Mouse (Mus musculus) heart, embryonic 13.5 days (tissue): ENCODE results near the gene Spats2l. TPM values are rescaled to one million over a fixed set of nuclear protein-coding genes. Genes with fewer than 3 reads are reported as not detected.

Experiments
- ATAC-seq: fragments of 200-750 bp; cut with Nextera tagmentation; 2 replicates; pipeline ENCODE4 v1.8.0; 2017; ENCODE audit warnings: moderate TSS enrichment; ENCODE audit not compliant: insufficient number of reproducible peaks, low FRiP score, low TSS enrichment; ENCODE audit errors: extremely low read depth
- H3K27ac ChIP-seq: fragments of 300-500 bp; sonication (generic); replicated peaks from 2 replicates; pipeline ENCODE4 v1.5.1; 2015; ENCODE audit warnings: moderate library complexity, mild to moderate bottlenecking, inconsistent platforms
- H3K27me3 ChIP-seq: fragments of 300-500 bp; sonication (generic); replicated peaks from 2 replicates; pipeline ENCODE4 v1.6.1; 2015; ENCODE audit warnings: mild to moderate bottlenecking, inconsistent platforms
- H3K36me3 ChIP-seq: fragments of 300-500 bp; sonication (generic); 2 replicates; pipeline ENCODE4 v1.6.1; 2015; ENCODE audit warnings: mild to moderate bottlenecking, inconsistent platforms
- H3K4me1 ChIP-seq: fragments of 300-500 bp; sonication (generic); 2 replicates; pipeline ENCODE4 v1.6.1; 2015; ENCODE audit warnings: inconsistent platforms
- H3K4me2 ChIP-seq: fragments of 300-500 bp; sonication (generic); 2 replicates; pipeline ENCODE4 v1.6.1; 2015; ENCODE audit warnings: inconsistent platforms, mild to moderate bottlenecking, moderate library complexity
- H3K4me3 ChIP-seq: fragments of 300-500 bp; sonication (generic); 2 replicates; pipeline ENCODE4 v1.5.1; 2015; ENCODE audit warnings: moderate library complexity, mild to moderate bottlenecking, inconsistent platforms
- H3K9ac ChIP-seq: fragments of 300-500 bp; sonication (generic); 2 replicates; pipeline ENCODE4 v1.6.1; 2015; ENCODE audit warnings: inconsistent platforms, mild to moderate bottlenecking, moderate library complexity
- H3K9me3 ChIP-seq: fragments of 300-500 bp; sonication (generic); 2 replicates; pipeline ENCODE4 v1.6.1; 2016; ENCODE audit warnings: inconsistent platforms
- WGBS: fragments of 180-500 bp; shearing (Covaris S2); methylation state at CpG from one replicate; pipeline ENCODE4 v1.1.7; 2015; ENCODE audit warnings: mixed read lengths; 5-methylcytosine and 5-hydroxymethylcytosine counted together
- polyA plus RNA-seq: library from polyadenylated mRNA; unstranded; fragments of >200 nt; fragmentation: Nextera tagmentation; extraction: Ambion mirVana; gene quantifications from 2 replicates; pipeline ENCODE4 v1.2.1, GENCODE M21; 2015

Spats2l gene
- polyA plus RNA-seq, 1 experiment from 2014 or later, result 52.1 TPM

DNA sequence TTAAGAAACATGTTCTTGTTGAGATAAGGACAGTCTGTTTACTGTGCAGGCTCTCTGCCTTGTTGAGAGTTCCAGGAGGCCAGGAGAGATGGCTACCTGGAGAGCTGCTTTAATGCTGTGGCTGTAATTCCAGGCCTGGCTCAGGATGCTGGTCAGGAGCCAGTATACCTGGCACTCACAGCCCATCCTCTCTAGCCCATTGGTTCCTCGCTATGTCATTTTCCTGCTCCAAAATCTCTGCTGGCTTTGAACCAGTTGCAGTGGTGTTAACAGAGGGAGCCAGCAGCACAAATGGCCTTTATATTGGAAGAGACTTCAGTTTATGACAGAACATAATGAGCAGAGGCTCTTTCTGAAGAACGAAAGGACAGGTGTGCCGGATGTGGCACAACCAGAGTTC, 127.5 kb downstream of the Spats2l start:
- Histone ChIP-seq H3K36me3 (peaks cover 37% of the 10 kb centered on the region), H3K9me3 (no peaks in the 10 kb centered on the region), H3K27me3 (no peaks in the 10 kb centered on the region), H3K4me2 (no peak overlapping the region), H3K4me1 (peaks cover 13% of the 10 kb centered on the region), H3K27ac (no peak overlapping the region), H3K4me3 (no peak overlapping the region), H3K9ac (no peak overlapping the region)
- 88% methylated on average over 3 of the region's 3 CpGs for WGBS
- no peak for ATAC-seq

DNA sequence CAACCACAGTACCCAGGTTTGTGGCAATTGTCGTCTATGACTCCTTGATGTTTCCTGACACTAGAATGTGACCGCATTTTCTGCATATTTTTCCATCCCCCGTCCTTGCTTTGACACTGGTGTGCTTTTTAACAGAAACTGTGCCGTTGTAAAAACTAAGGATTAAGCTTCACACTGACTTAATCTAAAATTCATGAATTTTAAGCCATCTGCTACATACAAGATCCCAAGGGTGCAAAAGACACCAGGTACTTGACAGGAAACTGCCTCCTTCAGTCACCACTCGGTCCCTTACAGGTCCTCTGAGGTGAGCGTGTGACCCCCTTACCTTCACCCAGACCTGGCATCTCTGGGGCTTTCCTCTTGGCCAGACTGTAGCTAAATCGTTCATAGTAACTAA, 129.8 kb downstream of the Spats2l start:
- WGBS, result 71% methylated on average over 7 of the region's 7 CpGs
- Histone ChIP-seq H3K27ac (no peak overlapping the region), H3K9me3 (no peaks in the 10 kb centered on the region), H3K27me3 (no peaks in the 10 kb centered on the region), H3K4me1 (peaks cover 13% of the 10 kb centered on the region), H3K9ac (no peak overlapping the region), H3K4me2 (no peak overlapping the region), H3K36me3 (peaks cover 51% of the 10 kb centered on the region), H3K4me3 (no peak overlapping the region)
- no peak for ATAC-seq

DNA sequence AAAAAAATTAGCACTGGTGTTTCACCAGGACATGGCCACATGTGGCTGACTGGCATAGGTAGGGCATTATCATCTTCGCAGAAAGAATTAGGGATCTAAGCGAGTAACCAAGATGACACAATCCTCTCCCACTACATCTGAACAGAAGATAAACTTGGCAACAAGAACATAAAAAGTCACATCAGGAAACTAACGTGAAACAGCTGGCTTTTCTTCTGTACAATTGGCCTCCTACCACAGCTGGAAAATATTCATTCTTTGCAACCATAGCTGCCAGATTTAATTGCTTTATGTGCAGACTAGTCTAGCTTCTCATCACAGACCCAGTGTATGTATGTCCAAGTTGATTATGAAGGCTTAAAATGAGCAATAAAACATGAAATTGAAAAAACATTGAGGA, 131.9 kb downstream of the Spats2l start:
- ATAC-seq, result no peak
- Histone ChIP-seq H3K27me3 (no peaks in the 10 kb centered on the region), H3K9me3 (no peaks in the 10 kb centered on the region), H3K4me3 (no peak overlapping the region), H3K4me2 (no peak overlapping the region), H3K27ac (peak overlapping the region; percentile 8; the same call in 1 of the 2 replicates), H3K4me1 (peaks cover 13% of the 10 kb centered on the region), H3K36me3 (peaks cover 49% of the 10 kb centered on the region), H3K9ac (no peak overlapping the region)
- WGBS, result 61% methylated on average over 3 of the region's 3 CpGs

DNA sequence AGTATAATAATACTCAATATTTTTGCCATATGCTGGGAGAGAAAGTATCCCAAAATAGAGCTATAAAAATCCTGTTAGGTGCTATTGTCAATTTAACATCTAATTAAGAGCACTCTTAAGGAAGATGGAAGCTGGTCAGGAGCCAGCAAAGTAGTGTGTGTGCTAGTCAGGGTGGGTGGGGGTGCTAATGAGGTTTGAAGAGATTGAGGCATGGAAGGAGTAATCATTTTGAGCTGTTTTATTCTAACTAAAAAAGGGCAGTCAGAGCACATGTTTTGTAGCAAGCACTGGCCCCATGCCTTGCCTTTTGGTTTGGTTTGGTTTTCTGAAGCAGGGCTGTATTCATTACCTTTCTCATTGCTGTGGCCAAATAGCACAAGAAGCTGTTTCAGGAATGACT, 132.3 kb downstream of the Spats2l start:
- Histone ChIP-seq H3K36me3 (peaks cover 48% of the 10 kb centered on the region), H3K4me1 (peaks cover 13% of the 10 kb centered on the region), H3K4me2 (no peak overlapping the region), H3K9ac (no peak overlapping the region), H3K4me3 (no peak overlapping the region), H3K27ac (no peak overlapping the region), H3K9me3 (no peaks in the 10 kb centered on the region), H3K27me3 (no peaks in the 10 kb centered on the region)
- no peak for ATAC-seq

DNA sequence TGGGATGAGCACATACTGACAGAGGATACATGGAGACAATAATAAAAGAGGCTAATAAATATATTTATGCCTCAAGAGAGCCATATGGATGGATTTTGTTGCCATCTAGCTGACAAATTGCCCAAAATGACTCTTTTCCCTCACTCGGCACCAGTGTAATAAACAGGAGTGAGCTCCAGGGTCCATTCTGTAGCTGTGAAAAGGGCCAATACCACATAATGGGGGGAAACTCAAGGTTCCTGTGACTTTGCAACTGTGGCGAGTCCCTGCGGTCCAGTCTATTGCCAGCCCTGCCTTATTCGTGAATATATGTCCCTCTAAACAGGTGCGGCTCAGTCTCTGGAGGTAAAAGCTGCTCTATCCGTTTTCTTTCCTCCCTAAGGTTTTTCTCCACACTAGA, 137.6 kb downstream of the Spats2l start:
- no peak for ATAC-seq
- H3K27me3 ChIP-seq, result no peaks in the 10 kb centered on the region
- peaks cover 25% of the 10 kb centered on the region for H3K36me3 ChIP-seq
- H3K9ac ChIP-seq, result no peak overlapping the region
- WGBS, result 86% methylated on average over 6 of the region's 6 CpGs
- no peaks in the 10 kb centered on the region for H3K4me1 ChIP-seq
- no peak overlapping the region for H3K4me3 ChIP-seq
- H3K4me2 ChIP-seq, result no peak overlapping the region
- H3K9me3 ChIP-seq, result no peaks in the 10 kb centered on the region
- H3K27ac ChIP-seq, result no peak overlapping the region

DNA sequence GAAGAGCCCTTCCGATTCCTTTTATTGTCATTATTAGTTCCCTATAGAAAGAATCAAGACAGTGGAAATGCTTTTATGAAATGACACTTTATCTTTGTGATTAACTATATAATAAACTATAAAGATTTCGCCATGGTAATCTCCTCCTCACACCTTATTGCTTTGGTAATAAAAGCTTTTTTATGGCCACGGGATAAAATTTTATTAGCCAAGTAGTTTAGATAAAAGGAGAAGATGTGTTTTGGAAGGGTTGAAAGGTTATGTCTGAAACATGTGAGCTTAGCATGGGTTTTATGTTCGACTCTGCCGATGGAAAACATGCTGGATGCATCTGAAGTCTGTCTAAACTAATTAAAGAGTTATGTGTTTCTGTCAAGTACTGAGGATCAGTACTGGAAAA, 143.4 kb downstream of the Spats2l start:
- no peaks in the 10 kb centered on the region for H3K4me1 ChIP-seq
- no peak overlapping the region for H3K27ac ChIP-seq
- no peak for ATAC-seq
- no peak overlapping the region for H3K4me3 ChIP-seq
- no peak overlapping the region for H3K4me2 ChIP-seq
- H3K27me3 ChIP-seq, result no peaks in the 10 kb centered on the region
- H3K9me3 ChIP-seq, result no peaks in the 10 kb centered on the region
- H3K9ac ChIP-seq, result no peak overlapping the region
- WGBS, result 82% methylated on average over 5 of the region's 5 CpGs
- H3K36me3 ChIP-seq, result peaks cover 4% of the 10 kb centered on the region; the same call in 1 of the 2 replicates

DNA sequence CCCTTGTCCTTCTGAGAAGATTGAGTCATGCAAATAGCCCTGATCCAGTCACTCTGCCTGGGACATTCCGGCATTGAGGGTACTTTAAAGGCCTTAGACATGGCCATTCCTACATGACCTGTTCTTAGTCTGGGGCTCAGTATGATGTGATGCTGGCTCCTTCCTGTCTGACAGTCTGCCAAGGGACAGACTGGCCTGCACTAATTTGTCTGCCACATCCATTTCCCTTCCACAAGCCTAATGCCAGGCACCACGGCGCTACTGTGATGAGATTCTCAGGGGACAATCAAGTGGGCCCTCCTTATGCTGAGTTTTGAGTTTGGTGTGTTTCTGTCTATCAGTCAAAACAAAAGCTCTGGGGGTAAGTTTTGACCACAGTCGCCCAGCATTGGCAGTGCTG, 144.6 kb downstream of the Spats2l start:
- WGBS, result 75% methylated on average over 4 of the region's 4 CpGs
- ATAC-seq, result no peak
- no peaks in the 10 kb centered on the region for H3K4me1 ChIP-seq

DNA sequence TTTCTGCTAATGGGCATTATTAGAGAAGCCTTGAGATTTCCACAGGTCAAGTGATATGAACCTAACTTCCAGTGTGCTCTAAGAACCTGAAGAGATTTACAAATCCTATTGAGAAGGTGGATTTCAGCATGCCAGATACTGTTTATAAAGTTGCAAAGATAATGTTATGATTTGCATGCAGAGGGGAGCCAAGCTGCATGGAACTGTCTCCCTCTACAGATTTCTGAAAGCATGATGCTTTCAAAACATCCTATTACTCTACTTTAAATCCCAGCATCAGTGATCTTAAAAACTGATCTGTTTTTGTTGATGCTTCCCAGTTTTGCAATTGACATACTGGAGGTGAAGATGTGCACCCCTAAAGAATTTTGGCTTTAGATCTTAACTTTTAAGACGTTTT, 160.3 kb downstream of the Spats2l start:
- Histone ChIP-seq H3K4me1 (no peaks in the 10 kb centered on the region), H3K4me3 (no peak overlapping the region), H3K9ac (no peak overlapping the region), H3K27ac (no peak overlapping the region), H3K27me3 (no peaks in the 10 kb centered on the region), H3K4me2 (no peak overlapping the region), H3K36me3 (peaks cover 17% of the 10 kb centered on the region), H3K9me3 (no peaks in the 10 kb centered on the region)
- 60% methylated on average over 1 of the region's 1 CpGs for WGBS
- no peak for ATAC-seq

More for the DNA sequence above, 144.6 kb downstream of the Spats2l start:
- Histone ChIP-seq H3K27ac (no peak overlapping the region), H3K4me3 (no peak overlapping the region), H3K9ac (no peak overlapping the region), H3K36me3 (peaks cover 5% of the 10 kb centered on the region), H3K4me2 (no peak overlapping the region), H3K9me3 (no peaks in the 10 kb centered on the region), H3K27me3 (no peaks in the 10 kb centered on the region)

DNA sequence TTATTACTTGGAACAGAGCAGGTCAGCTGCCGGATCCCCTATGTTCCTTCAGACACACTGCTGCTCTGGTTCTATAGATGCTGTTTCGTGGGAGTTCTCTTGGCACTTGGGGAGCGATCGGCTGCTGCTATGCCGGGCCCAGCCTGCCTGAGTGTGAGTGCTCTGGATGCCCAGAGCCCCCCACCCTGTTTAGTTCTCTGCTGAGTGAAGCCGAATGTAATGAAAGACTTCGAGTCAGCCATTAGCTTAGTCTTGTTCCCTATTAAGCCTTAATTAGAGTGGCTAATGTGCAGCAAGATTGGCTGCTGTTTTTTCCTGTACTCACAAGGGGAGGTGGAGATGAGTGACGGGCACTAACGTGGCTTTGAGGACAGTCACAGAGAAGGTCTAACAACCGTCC, 166.7 kb downstream of the Spats2l start:
- Histone ChIP-seq H3K4me3 (no peak overlapping the region), H3K27ac (no peak overlapping the region), H3K9ac (no peak overlapping the region), H3K36me3 (peaks cover 61% of the 10 kb centered on the region), H3K9me3 (no peaks in the 10 kb centered on the region), H3K4me1 (no peaks in the 10 kb centered on the region), H3K27me3 (no peaks in the 10 kb centered on the region), H3K4me2 (no peak overlapping the region)
- ATAC-seq, result no peak
- 74% methylated on average over 10 of the region's 10 CpGs for WGBS

DNA sequence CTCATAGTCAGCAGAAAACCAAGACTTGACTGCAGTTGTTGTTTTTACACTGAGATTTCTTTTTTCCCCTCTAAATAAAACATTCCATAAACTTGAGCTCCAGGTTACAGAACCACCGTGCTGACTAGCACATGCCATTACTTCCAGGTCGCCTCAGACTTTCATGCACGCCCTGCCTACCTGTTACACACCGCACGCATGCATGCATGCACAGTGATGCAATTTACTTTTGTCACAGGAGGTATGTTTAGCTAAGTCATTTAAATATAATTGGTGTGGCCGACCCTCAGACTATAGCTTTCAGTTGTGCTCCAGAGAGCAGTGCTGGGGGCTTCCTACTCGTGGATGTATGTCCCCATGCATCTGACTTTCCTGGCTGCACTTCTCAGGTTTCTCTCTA, 167.1 kb downstream of the Spats2l start:
- 73% methylated on average over 7 of the region's 7 CpGs for WGBS
- ATAC-seq, result no peak
- Histone ChIP-seq H3K36me3 (peaks cover 64% of the 10 kb centered on the region), H3K4me3 (no peak overlapping the region), H3K27ac (no peak overlapping the region), H3K27me3 (no peaks in the 10 kb centered on the region), H3K9ac (no peak overlapping the region), H3K4me1 (no peaks in the 10 kb centered on the region), H3K9me3 (no peaks in the 10 kb centered on the region), H3K4me2 (no peak overlapping the region)

DNA sequence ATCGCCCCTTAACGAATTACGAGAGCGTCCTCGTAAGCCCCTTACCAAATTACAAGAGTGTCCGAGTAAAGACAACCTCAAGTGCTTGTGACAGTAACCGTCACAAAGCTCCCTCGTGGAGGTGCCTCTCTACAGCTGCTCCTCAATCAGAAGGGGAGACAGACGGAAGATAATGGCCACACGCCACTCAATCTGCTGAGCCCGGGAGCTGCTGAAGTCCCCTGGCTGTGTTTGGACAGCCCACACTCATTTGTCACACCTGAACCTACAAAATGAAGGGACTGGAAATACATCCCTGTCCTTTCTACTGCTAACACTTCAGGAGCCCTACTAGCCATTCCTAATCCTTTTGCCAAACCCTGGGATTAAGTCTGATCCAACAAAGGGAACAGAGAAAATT, 167.8 kb downstream of the Spats2l start:
- WGBS, result 39% methylated on average over 11 of the region's 11 CpGs
- H3K9me3 ChIP-seq, result no peaks in the 10 kb centered on the region
- H3K36me3 ChIP-seq, result peaks cover 68% of the 10 kb centered on the region
- H3K4me2 ChIP-seq, result no peak overlapping the region
- no peaks in the 10 kb centered on the region for H3K27me3 ChIP-seq
- H3K9ac ChIP-seq, result no peak overlapping the region
- ATAC-seq, result no peak
- H3K4me1 ChIP-seq, result no peaks in the 10 kb centered on the region
- no peak overlapping the region for H3K27ac ChIP-seq
- no peak overlapping the region for H3K4me3 ChIP-seq

DNA sequence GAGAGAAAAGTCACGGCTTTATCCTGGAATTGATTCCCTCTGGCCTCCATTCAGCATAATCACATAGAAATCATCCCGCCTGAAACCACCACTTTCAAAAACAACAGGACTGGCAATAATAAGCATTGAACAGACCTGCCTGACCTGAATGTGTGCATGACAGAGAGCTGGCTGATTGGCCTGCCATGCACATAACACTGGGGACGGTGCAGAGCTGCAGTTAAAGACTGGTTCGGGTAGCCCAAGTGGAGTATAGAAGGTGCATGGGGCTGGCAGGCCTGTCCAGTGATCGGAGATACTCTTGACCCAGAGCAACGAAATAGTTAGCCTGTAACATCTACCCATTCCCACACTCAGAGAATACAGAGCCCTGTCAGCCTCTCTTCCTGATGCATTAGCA, 168.3 kb downstream of the Spats2l start:
- H3K36me3 ChIP-seq, result peaks cover 66% of the 10 kb centered on the region
- WGBS, result 80% methylated on average over 6 of the region's 6 CpGs
- no peak overlapping the region for H3K27ac ChIP-seq
- H3K9me3 ChIP-seq, result no peaks in the 10 kb centered on the region
- H3K9ac ChIP-seq, result no peak overlapping the region
- H3K4me2 ChIP-seq, result no peak overlapping the region
- ATAC-seq, result no peak
- H3K4me3 ChIP-seq, result no peak overlapping the region
- H3K27me3 ChIP-seq, result no peaks in the 10 kb centered on the region
- H3K4me1 ChIP-seq, result peaks cover 4% of the 10 kb centered on the region
